Mouse (Mus musculus): Measurements from ENCODE around the gene Bpifb9a. TPM values are rescaled to one million over a fixed set of nuclear protein-coding genes. Genes with fewer than 3 reads are reported as not detected.
A peak's percentile ranks its signal among the peaks of the same experiment; 100 is the strongest.
"Not testable (repeated sequence)": the region's sequence is repeated elsewhere in the genome, so short reads cannot be mapped to it uniquely, and the experiment has no call there.

The Bpifb9a gene
- polyA plus RNA-seq (2015; fragmentation: Nextera tagmentation; extraction: Ambion mirVana), result not detected in 2 replicates

GRCm38 (mm10) chr2:154257554-154257953 is at the start of gene Bpifb9a:
Bpifb9a (plus strand) TSS chr2:154257854.
- H3K36me3 ChIP-seq; H3K9me3 ChIP-seq; ATAC-seq (ENCODE audit: low FRiP score, low read depth); H3K27ac ChIP-seq (replicated peaks); H3K9ac ChIP-seq; H3K4me1 ChIP-seq (replicated peaks); H3K4me2 ChIP-seq; H3K4me3 ChIP-seq; H3K27me3 ChIP-seq: not testable (repeated sequence)
- 92% methylated on average over 5 of the region's 5 CpGs for WGBS

DNA sequence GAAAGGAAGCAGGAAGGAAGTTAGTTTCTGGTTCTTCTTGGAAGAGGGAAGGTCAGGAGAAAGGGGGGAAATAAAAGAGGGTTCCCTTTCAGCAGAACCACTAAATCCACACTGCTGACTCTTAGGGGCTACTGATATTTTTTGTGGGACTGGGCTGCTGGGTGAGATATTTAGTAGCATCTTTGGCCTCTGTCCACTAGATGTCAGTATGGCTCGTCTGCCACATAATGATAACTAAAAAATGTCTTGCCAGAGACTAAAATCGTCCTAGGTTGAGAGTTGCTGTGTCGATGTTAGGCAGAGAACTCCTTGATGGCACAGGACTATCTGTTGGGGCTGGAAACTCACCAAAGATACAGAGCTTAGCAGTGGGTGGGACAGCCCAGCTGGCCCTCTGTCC is 48.5 kb upstream of the Bpifb9a start:
- H3K4me1 ChIP-seq (replicated peaks), result peaks cover 7% of the 10 kb centered on the region; the same call in 1 of the 2 replicates
- no peaks in the 10 kb centered on the region for H3K27me3 ChIP-seq
- H3K36me3 ChIP-seq, result no peaks in the 10 kb centered on the region
- no peak overlapping the region for H3K4me3 ChIP-seq
- H3K27ac ChIP-seq (replicated peaks), result no peak overlapping the region
- H3K9ac ChIP-seq, result no peak overlapping the region
- no peak overlapping the region for H3K4me2 ChIP-seq
- H3K9me3 ChIP-seq, result no peaks in the 10 kb centered on the region
- ATAC-seq (ENCODE audit: low FRiP score, low read depth), result no peak; the same call in 1 of the 2 replicates
- 9% methylated on average over 3 of the region's 3 CpGs for WGBS

DNA sequence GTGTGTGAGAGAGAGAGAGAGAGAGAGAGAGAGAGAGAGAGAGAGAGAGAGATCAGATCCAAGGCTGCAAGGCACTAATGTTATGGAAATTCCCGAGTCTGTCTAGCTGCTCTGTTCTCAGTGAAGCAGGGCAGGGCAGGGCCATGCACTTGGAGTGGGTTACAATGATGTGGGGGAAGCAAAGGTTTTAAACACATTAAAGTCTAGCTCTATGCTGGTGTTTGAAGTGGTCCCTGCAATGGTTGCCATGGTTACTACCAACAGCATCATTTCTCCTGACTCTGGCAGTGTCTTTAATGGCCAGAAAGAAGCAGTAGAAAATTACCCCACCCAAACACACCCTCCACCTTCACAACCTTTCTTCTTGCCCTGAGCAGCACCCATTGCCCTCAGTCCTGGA is 46.5 kb upstream of the Bpifb9a start:
- no peak overlapping the region for H3K4me2 ChIP-seq
- H3K27ac ChIP-seq (replicated peaks), result no peak overlapping the region
- no peak for ATAC-seq (ENCODE audit: low FRiP score, low read depth)
- H3K4me3 ChIP-seq, result no peak overlapping the region
- H3K36me3 ChIP-seq, result no peaks in the 10 kb centered on the region
- H3K9ac ChIP-seq, result no peak overlapping the region
- WGBS, result 43% methylated on average over 1 of the region's 1 CpGs
- H3K27me3 ChIP-seq, result no peaks in the 10 kb centered on the region
- no peaks in the 10 kb centered on the region for H3K9me3 ChIP-seq
- peaks cover 7% of the 10 kb centered on the region; the same call in 1 of the 2 replicates for H3K4me1 ChIP-seq (replicated peaks)

DNA sequence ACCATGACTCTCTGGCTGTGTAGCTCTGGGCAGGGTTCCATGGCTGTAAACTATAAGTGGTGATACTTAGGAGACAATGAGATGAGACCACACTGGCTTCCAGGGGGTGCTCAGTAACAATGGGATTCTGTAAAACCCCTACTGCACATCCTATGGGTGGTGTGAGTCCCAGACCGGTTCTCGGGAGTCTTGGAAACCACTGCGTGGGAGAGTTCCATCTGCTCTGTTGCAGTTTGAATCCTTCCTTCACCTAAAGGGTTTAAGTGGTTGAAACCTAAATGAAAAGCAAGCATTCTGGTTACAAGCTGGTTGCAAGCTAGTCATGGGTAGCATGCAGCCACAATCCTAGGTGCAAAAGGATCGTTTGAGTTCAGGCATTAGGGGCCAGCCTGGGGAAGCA is 45.8 kb upstream of the Bpifb9a start:
- Histone ChIP-seq H3K27ac (replicated peaks) (no peak overlapping the region), H3K4me3 (no peak overlapping the region), H3K4me2 (no peak overlapping the region), H3K9me3 (no peaks in the 10 kb centered on the region), H3K9ac (no peak overlapping the region), H3K27me3 (no peaks in the 10 kb centered on the region), H3K36me3 (no peaks in the 10 kb centered on the region), H3K4me1 (replicated peaks) (peaks cover 7% of the 10 kb centered on the region; the same call in 1 of the 2 replicates)
- WGBS, result 89% methylated on average over 4 of the region's 4 CpGs
- ATAC-seq (ENCODE audit: low FRiP score, low read depth), result no peak

GRCm38 (mm10) chr2:154215191-154215590 is 42.5 kb upstream of the Bpifb9a start:
- H3K9me3 ChIP-seq, result no peaks in the 10 kb centered on the region
- H3K27me3 ChIP-seq, result no peaks in the 10 kb centered on the region
- H3K4me1 ChIP-seq (replicated peaks), result peaks cover 7% of the 10 kb centered on the region; the same call in 1 of the 2 replicates
- 20% methylated on average over 5 of the region's 5 CpGs for WGBS
- no peak overlapping the region for H3K9ac ChIP-seq
- no peaks in the 10 kb centered on the region for H3K36me3 ChIP-seq
- no peak overlapping the region for H3K4me2 ChIP-seq
- no peak overlapping the region for H3K27ac ChIP-seq (replicated peaks)
- no peak for ATAC-seq (ENCODE audit: low FRiP score, low read depth)
- H3K4me3 ChIP-seq, result no peak overlapping the region

- H3K4me3 ChIP-seq, result no peak overlapping the region
- no peak overlapping the region for H3K9ac ChIP-seq
- no peak overlapping the region for H3K4me2 ChIP-seq
- peaks cover 16% of the 10 kb centered on the region for H3K4me1 ChIP-seq (replicated peaks)
- WGBS, result 83% methylated on average over 5 of the region's 5 CpGs
- H3K9me3 ChIP-seq, result no peaks in the 10 kb centered on the region
- H3K27ac ChIP-seq (replicated peaks), result no peak overlapping the region
- no peaks in the 10 kb centered on the region for H3K27me3 ChIP-seq
- no peak for ATAC-seq (ENCODE audit: low FRiP score, low read depth)
- no peaks in the 10 kb centered on the region for H3K36me3 ChIP-seq
Observed at GRCm38 (mm10) chr2:154219950-154220349, 37.7 kb upstream of the Bpifb9a start.

- Histone ChIP-seq H3K4me3 (no peak within 1 kb of the TSS), H3K9ac (no peak within 1 kb of the TSS), H3K4me1 (replicated peaks) (peaks cover 16% of the 10 kb centered on the region), H3K27ac (replicated peaks) (peak within 1 kb of the TSS; percentile 23; the same call in 1 of the 2 replicates), H3K36me3 (no peaks in the 10 kb centered on the region), H3K4me2 (peak within 1 kb of the TSS; percentile 34), H3K27me3 (no peaks in the 10 kb centered on the region), H3K9me3 (no peaks in the 10 kb centered on the region)
- peak; percentile 92 for ATAC-seq (ENCODE audit: low FRiP score, low read depth)
- 5% methylated on average over 14 of the region's 14 CpGs for WGBS
Observed at GRCm38 (mm10) chr2:154223265-154223916, 34.3 kb upstream of the Bpifb9a start, which contains the start of gene Bpifb5. Bpifb5 (plus strand) TSS chr2:154223742.

- H3K4me1 ChIP-seq (replicated peaks), result peaks cover 16% of the 10 kb centered on the region
- no peaks in the 10 kb centered on the region for H3K27me3 ChIP-seq
- no peak for ATAC-seq (ENCODE audit: low FRiP score, low read depth)
- peak overlapping the region; percentile 34; the same call in 1 of the 2 replicates for H3K4me2 ChIP-seq
- no peak overlapping the region for H3K9ac ChIP-seq
- WGBS, result 15% methylated on average over 2 of the region's 2 CpGs
- H3K9me3 ChIP-seq, result no peaks in the 10 kb centered on the region
- H3K27ac ChIP-seq (replicated peaks), result peak overlapping the region; percentile 23; the same call in 1 of the 2 replicates
- H3K36me3 ChIP-seq, result no peaks in the 10 kb centered on the region
- H3K4me3 ChIP-seq, result no peak overlapping the region
Observed at GRCm38 (mm10) chr2:154223917-154224273, 33.8 kb upstream of the Bpifb9a start.

- H3K4me3 ChIP-seq, result no peak overlapping the region
- ATAC-seq (ENCODE audit: low FRiP score, low read depth), result no peak
- no peaks in the 10 kb centered on the region for H3K27me3 ChIP-seq
- H3K9ac ChIP-seq, result no peak overlapping the region
- 79% methylated on average over 4 of the region's 4 CpGs for WGBS
- H3K27ac ChIP-seq (replicated peaks), result no peak overlapping the region
- H3K4me2 ChIP-seq, result no peak overlapping the region
- H3K4me1 ChIP-seq (replicated peaks), result peaks cover 16% of the 10 kb centered on the region
- no peaks in the 10 kb centered on the region for H3K9me3 ChIP-seq
- H3K36me3 ChIP-seq, result no peaks in the 10 kb centered on the region
Observed at GRCm38 (mm10) chr2:154226991-154227390, 30.7 kb upstream of the Bpifb9a start.

- no peak overlapping the region for H3K4me2 ChIP-seq
- no peak overlapping the region for H3K27ac ChIP-seq (replicated peaks)
- H3K27me3 ChIP-seq, result no peaks in the 10 kb centered on the region
- ATAC-seq (ENCODE audit: low FRiP score, low read depth), result no peak
- no peak overlapping the region for H3K9ac ChIP-seq
- H3K36me3 ChIP-seq, result no peaks in the 10 kb centered on the region
- no peak overlapping the region for H3K4me3 ChIP-seq
- peaks cover 13% of the 10 kb centered on the region for H3K4me1 ChIP-seq (replicated peaks)
- 87% methylated on average over 5 of the region's 5 CpGs for WGBS
- no peaks in the 10 kb centered on the region for H3K9me3 ChIP-seq
Observed at GRCm38 (mm10) chr2:154227830-154228229, 29.8 kb upstream of the Bpifb9a start.

GRCm38 (mm10) chr2:154233426-154233825 is 24.2 kb upstream of the Bpifb9a start:
- ATAC-seq (ENCODE audit: low FRiP score, low read depth), result no peak
- no peaks in the 10 kb centered on the region for H3K9me3 ChIP-seq
- no peak overlapping the region for H3K27ac ChIP-seq (replicated peaks)
- no peaks in the 10 kb centered on the region for H3K4me1 ChIP-seq (replicated peaks)
- no peak overlapping the region for H3K4me3 ChIP-seq
- no peak overlapping the region for H3K9ac ChIP-seq
- WGBS, result 72% methylated on average over 6 of the region's 6 CpGs
- H3K36me3 ChIP-seq, result no peaks in the 10 kb centered on the region
- no peak overlapping the region for H3K4me2 ChIP-seq
- no peaks in the 10 kb centered on the region for H3K27me3 ChIP-seq

GRCm38 (mm10) chr2:154240771-154241170 is 16.9 kb upstream of the Bpifb9a start:
- Histone ChIP-seq H3K9me3 (no peaks in the 10 kb centered on the region), H3K36me3 (no peaks in the 10 kb centered on the region), H3K4me3 (no peak overlapping the region), H3K27ac (replicated peaks) (no peak overlapping the region), H3K4me1 (replicated peaks) (no peaks in the 10 kb centered on the region), H3K4me2 (no peak overlapping the region), H3K27me3 (no peaks in the 10 kb centered on the region), H3K9ac (no peak overlapping the region)
- WGBS, result 87% methylated on average over 6 of the region's 6 CpGs
- no peak for ATAC-seq (ENCODE audit: low FRiP score, low read depth)

DNA sequence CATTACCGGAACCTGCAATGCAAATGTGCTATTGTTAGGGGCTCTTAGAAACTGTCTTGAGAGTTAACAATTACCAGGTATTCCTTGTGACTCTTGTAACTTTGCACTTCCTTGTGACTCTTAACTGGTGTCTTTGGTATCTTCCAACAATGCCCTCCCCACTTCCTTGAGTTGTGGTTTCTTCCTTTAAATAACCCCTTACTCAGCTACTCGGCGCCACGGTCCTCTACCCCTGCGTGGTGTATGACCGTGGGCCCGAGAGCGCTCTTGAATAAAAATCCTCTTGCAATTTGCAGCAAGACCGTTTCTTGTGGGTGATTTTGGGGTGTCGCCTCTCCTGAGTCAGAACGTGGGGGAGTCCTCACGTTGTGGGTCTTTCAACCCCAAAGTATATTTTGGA is 14.9 kb upstream of the Bpifb9a start:
- 95% methylated on average over 12 of the region's 12 CpGs for WGBS
- H3K9me3 ChIP-seq; H3K4me2 ChIP-seq; H3K27ac ChIP-seq (replicated peaks); H3K27me3 ChIP-seq; H3K4me3 ChIP-seq; H3K9ac ChIP-seq; H3K36me3 ChIP-seq; H3K4me1 ChIP-seq (replicated peaks); ATAC-seq (ENCODE audit: low FRiP score, low read depth): not testable (repeated sequence)

Measured in hindbrain, embryonic 15.5 days (tissue).